Mouse (Mus musculus): Measurements from ENCODE around the gene Srrt. TPM values are rescaled to one million over a fixed set of nuclear protein-coding genes. Genes with fewer than 3 reads are reported as not detected.

Srrt gene
- total and polyA plus RNA-seq, 2 experiments, result 20.7 to 61.5 TPM

- Histone ChIP-seq H3K4me1 (ENCODE audit: control insufficient read depth, insufficient read depth, low read length) (peaks cover 4% of the 10 kb centered on the region; the same call in 1 of the 2 replicates), H3K79me2 (ENCODE audit: control insufficient read depth, insufficient read depth, low read length) (no peaks in the 10 kb centered on the region), H3K36me3 (ENCODE audit: control insufficient read depth, insufficient read depth, low read length) (peaks cover 19% of the 10 kb centered on the region), H3K27ac (replicated peaks; ENCODE audit: insufficient read depth, low read depth, low read length) (peak within 1 kb of the TSS; percentile 88), H3K4me3 (ENCODE audit: insufficient read depth, low read depth, low read length) (peak within 1 kb of the TSS; percentile 65), H3K27me3 (ENCODE audit: control insufficient read depth, insufficient read depth, low read length) (no peaks in the 10 kb centered on the region), H3K9ac (ENCODE audit: low read depth, low read length) (peak within 1 kb of the TSS; percentile 79)
- TF ChIP-seq CTCF (IDR thresholded peaks at IDR 0.05; ENCODE audit: low read depth, low read length) (no peak), POLR2A (IDR thresholded peaks at IDR 0.05; ENCODE audit: extremely low read depth, insufficient read depth, low read length) (peak; percentile 84)
- WGBS, result under 1% methylated on average over 52 of the region's 52 CpGs
- peak; percentile 88 for DNase-seq (ENCODE audit: extremely low read depth, low read depth, low spot score)
Measured at GRCm38 (mm10) chr5:137293839-137294743, 13.4 kb downstream of the Srrt start, which contains the start of gene Ufsp1. Gene Ufsp1 (plus strand): TSS chr5:137294629.

DNA sequence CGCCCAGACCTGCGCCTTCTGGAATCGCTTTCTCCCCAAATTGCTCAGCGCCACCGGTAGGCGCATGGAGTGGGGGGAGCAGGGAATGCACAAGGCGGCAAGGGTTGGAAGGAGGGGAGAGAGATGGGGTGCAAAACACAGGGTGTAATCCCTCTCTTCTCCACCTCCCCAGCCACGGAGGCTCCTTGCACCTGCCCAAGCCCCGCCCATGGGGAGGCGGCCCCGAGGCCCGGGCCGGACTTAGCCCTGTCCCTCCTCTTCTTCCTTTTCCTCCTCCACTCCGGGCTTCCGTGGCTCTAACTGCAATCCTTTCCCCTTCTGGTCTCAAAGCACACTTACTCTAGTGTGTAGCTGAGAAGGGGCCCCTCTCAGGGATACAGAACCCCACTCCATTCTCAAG, 14.2 kb downstream of the Srrt start:
- 2% methylated on average over 15 of the region's 15 CpGs for WGBS
- Histone ChIP-seq H3K27me3 (ENCODE audit: control insufficient read depth, insufficient read depth, low read length) (peaks cover 3% of the 10 kb centered on the region; the same call in 1 of the 2 replicates), H3K4me3 (ENCODE audit: insufficient read depth, low read depth, low read length) (peak overlapping the region; percentile 53), H3K27ac (replicated peaks; ENCODE audit: insufficient read depth, low read depth, low read length) (peak overlapping the region; percentile 88), H3K36me3 (ENCODE audit: control insufficient read depth, insufficient read depth, low read length) (peaks cover 14% of the 10 kb centered on the region; the same call in 1 of the 2 replicates), H3K9ac (ENCODE audit: low read depth, low read length) (peak overlapping the region; percentile 53), H3K79me2 (ENCODE audit: control insufficient read depth, insufficient read depth, low read length) (no peaks in the 10 kb centered on the region), H3K4me1 (ENCODE audit: control insufficient read depth, insufficient read depth, low read length) (peaks cover 4% of the 10 kb centered on the region; the same call in 1 of the 2 replicates)
- peak; percentile 81 for DNase-seq (ENCODE audit: extremely low read depth, low read depth, low spot score)
- TF ChIP-seq POLR2A (IDR thresholded peaks at IDR 0.05; ENCODE audit: extremely low read depth, insufficient read depth, low read length) (peak; percentile 62; the same call in 1 of the 2 replicates), CTCF (IDR thresholded peaks at IDR 0.05; ENCODE audit: low read depth, low read length) (0 out of 2 replicates have a peak, but pooled peaks have one; percentile 32)

DNA sequence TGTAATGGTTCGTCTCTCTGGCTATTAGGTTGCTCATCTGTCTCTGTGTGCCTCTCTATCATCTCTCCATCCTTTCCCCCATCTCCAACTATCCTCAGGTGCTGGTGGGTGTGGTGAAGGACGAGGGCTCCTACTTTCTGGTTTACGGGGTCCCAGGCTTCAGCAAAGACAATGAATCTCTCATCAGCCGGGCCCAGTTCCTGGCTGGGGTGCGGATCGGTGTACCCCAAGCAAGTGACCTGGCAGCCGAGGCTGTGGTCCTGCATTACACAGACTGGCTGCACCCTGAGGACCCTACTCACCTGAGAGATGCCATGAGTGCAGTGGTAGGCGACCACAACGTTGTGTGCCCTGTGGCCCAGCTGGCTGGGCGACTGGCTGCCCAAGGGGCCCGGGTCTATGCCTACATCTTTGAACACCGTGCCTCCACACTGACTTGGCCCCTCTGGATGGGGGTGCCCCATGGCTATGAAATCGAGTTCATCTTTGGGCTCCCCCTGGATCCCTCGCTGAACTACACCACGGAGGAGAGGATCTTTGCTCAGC, 16.0 kb downstream of the Srrt start:
- H3K79me2 ChIP-seq (ENCODE audit: control insufficient read depth, insufficient read depth, low read length), result no peaks in the 10 kb centered on the region
- DNase-seq (ENCODE audit: extremely low read depth, low read depth, low spot score), result no peak
- peaks cover 10% of the 10 kb centered on the region; the same call in 1 of the 2 replicates for H3K27me3 ChIP-seq (ENCODE audit: control insufficient read depth, insufficient read depth, low read length)
- no peak overlapping the region for H3K9ac ChIP-seq (ENCODE audit: low read depth, low read length)
- peaks cover 7% of the 10 kb centered on the region; the same call in 1 of the 2 replicates for H3K4me1 ChIP-seq (ENCODE audit: control insufficient read depth, insufficient read depth, low read length)
- H3K4me3 ChIP-seq (ENCODE audit: insufficient read depth, low read depth, low read length), result no peak overlapping the region
- TF ChIP-seq CTCF (IDR thresholded peaks at IDR 0.05; ENCODE audit: low read depth, low read length) (no peak), POLR2A (IDR thresholded peaks at IDR 0.05; ENCODE audit: extremely low read depth, insufficient read depth, low read length) (no peak)
- H3K36me3 ChIP-seq (ENCODE audit: control insufficient read depth, insufficient read depth, low read length), result peaks cover 3% of the 10 kb centered on the region; the same call in 1 of the 2 replicates
- H3K27ac ChIP-seq (replicated peaks; ENCODE audit: insufficient read depth, low read depth, low read length), result no peak overlapping the region
- WGBS, result 79% methylated on average over 15 of the region's 15 CpGs

GRCm38 (mm10) chr5:137290677-137291076, 16.8 kb downstream of the Srrt start:
- no peaks in the 10 kb centered on the region for H3K79me2 ChIP-seq (ENCODE audit: control insufficient read depth, insufficient read depth, low read length)
- no peak overlapping the region for H3K27ac ChIP-seq (replicated peaks; ENCODE audit: insufficient read depth, low read depth, low read length)
- TF ChIP-seq CTCF (IDR thresholded peaks at IDR 0.05; ENCODE audit: low read depth, low read length) (peak; percentile 85), POLR2A (IDR thresholded peaks at IDR 0.05; ENCODE audit: extremely low read depth, insufficient read depth, low read length) (no peak)
- peaks cover 10% of the 10 kb centered on the region; the same call in 1 of the 2 replicates for H3K27me3 ChIP-seq (ENCODE audit: control insufficient read depth, insufficient read depth, low read length)
- H3K4me1 ChIP-seq (ENCODE audit: control insufficient read depth, insufficient read depth, low read length), result peaks cover 7% of the 10 kb centered on the region; the same call in 1 of the 2 replicates
- DNase-seq (ENCODE audit: extremely low read depth, low read depth, low spot score), result peak; percentile 51
- WGBS, result 16% methylated on average over 15 of the region's 15 CpGs
- H3K9ac ChIP-seq (ENCODE audit: low read depth, low read length), result no peak overlapping the region
- H3K36me3 ChIP-seq (ENCODE audit: control insufficient read depth, insufficient read depth, low read length), result peaks cover 3% of the 10 kb centered on the region; the same call in 1 of the 2 replicates
- H3K4me3 ChIP-seq (ENCODE audit: insufficient read depth, low read depth, low read length), result no peak overlapping the region

DNA sequence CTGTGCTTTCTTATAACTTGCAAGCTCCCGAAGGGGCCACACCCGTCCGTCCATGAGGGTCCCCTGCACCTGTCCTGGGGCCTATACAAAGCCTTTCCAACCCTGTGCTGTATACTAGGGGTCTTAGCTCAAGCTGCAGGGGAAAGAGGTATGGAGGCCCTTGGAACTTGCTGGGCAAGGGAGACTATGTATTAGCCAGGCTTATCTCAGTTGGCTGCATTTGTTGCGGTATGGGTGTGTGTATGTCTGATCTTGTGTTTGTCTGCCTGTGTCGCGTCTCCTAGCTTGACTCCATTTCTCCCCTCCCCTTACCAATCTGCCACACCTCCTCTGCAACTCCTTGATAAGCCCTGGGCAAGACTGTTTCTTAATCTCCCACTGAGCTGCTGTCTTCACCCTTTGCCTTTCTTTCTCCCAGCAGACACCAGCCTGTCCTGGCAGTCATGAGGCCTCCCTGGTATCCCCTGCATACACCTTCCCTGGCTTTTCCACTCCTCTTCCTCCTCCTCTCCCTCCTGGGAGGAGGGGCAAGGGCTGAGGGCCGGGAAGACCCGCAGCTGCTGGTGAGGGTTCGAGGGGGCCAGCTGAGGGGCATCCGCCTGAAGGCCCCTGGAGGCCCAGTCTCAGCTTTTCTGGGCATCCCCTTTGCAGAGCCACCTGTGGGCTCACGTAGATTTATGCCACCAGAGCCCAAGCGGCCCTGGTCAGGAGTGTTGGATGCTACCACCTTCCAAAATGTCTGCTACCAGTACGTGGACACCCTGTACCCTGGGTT, 17.7 kb downstream of the Srrt start:
- H3K36me3 ChIP-seq (ENCODE audit: control insufficient read depth, insufficient read depth, low read length), result no peaks in the 10 kb centered on the region
- DNase-seq (ENCODE audit: extremely low read depth, low read depth, low spot score), result no peak
- H3K79me2 ChIP-seq (ENCODE audit: control insufficient read depth, insufficient read depth, low read length), result no peaks in the 10 kb centered on the region
- H3K4me3 ChIP-seq (ENCODE audit: insufficient read depth, low read depth, low read length), result no peak overlapping the region
- H3K27me3 ChIP-seq (ENCODE audit: control insufficient read depth, insufficient read depth, low read length), result peaks cover 10% of the 10 kb centered on the region; the same call in 1 of the 2 replicates
- H3K9ac ChIP-seq (ENCODE audit: low read depth, low read length), result no peak overlapping the region
- WGBS, result 77% methylated on average over 13 of the region's 13 CpGs
- H3K4me1 ChIP-seq (ENCODE audit: control insufficient read depth, insufficient read depth, low read length), result peaks cover 4% of the 10 kb centered on the region; the same call in 1 of the 2 replicates
- H3K27ac ChIP-seq (replicated peaks; ENCODE audit: insufficient read depth, low read depth, low read length), result no peak overlapping the region
- no peak for TF ChIP-seq POLR2A (IDR thresholded peaks at IDR 0.05; ENCODE audit: extremely low read depth, insufficient read depth, low read length)
- TF ChIP-seq CTCF (IDR thresholded peaks at IDR 0.05; ENCODE audit: low read depth, low read length), result no peak
